Mouse (Mus musculus): Measurements from ENCODE around the gene Otud1. TPM values are rescaled to one million over a fixed set of nuclear protein-coding genes. Genes with fewer than 3 reads are reported as not detected.

Otud1 gene
- polyA plus RNA-seq, 1 experiment from 2014 or later: 1.7 TPM

- ATAC-seq (ENCODE audit: insufficient number of reproducible peaks, insufficient read depth, low FRiP score, low TSS enrichment): no peak
- WGBS: 43% methylated on average over 14 of the region's 14 CpGs
- H3K4me2 ChIP-seq (replicated peaks): no peak overlapping the region
These were observed 28.1 kb downstream of the Otud1 start for GRCm38 (mm10) chr2:19685489-19686147.

GRCm38 (mm10) chr2:19690094-19690493 is 32.5 kb downstream of the Otud1 start:
- Histone ChIP-seq H3K4me3 (no peak overlapping the region), H3K9ac (no peak overlapping the region), H3K27ac (no peak overlapping the region), H3K27me3 (no peaks in the 10 kb centered on the region), H3K36me3 (no peaks in the 10 kb centered on the region), H3K4me1 (peaks cover 8% of the 10 kb centered on the region; the same call in 1 of the 2 replicates), H3K9me3 (no peaks in the 10 kb centered on the region), H3K4me2 (replicated peaks) (no peak overlapping the region)
- 83% methylated on average over 14 of the region's 14 CpGs for WGBS
- no peak for ATAC-seq (ENCODE audit: insufficient number of reproducible peaks, insufficient read depth, low FRiP score, low TSS enrichment)

More at GRCm38 (mm10) chr2:19685489-19686147, 28.1 kb downstream of the Otud1 start:
- Histone ChIP-seq H3K9me3 (no peaks in the 10 kb centered on the region), H3K4me3 (no peak overlapping the region), H3K9ac (no peak overlapping the region), H3K4me1 (peaks cover 8% of the 10 kb centered on the region; the same call in 1 of the 2 replicates), H3K27me3 (no peaks in the 10 kb centered on the region), H3K36me3 (no peaks in the 10 kb centered on the region), H3K27ac (no peak overlapping the region)

DNA sequence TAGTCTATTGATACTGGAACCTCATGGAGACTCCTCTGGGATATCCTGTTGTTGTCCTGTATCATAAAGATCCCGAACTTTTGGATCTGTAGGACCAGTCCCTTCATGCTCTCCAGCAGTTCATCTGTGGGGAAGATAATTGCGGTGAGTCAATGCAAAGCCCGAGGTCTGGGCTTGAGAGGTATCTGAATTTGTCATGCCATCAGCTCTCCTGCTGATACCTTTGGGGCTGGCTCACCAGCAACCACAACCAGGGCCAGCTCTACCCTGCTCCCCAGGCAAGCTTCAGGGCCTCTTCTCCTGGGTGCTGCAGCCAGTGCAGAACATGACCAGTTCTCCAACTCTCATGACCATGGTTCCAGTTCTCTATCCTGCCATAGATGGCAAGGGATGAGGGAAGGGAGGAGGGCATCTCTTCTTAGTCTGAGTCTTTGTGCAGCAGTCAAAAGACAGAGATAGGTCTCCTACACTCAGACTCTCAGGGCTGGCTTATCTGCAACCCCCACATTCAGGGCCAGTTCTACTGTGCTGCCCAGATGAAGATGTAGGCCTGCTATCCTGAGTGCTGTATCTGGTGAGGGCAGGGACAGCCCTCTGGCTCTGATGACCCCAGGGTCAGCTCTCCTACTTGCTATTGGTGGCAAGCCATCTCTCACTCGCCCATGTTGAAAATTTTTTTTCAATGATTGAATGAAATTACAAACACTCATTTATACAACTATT is 42.2 kb downstream of the Otud1 start:
- Histone ChIP-seq H3K36me3 (no peaks in the 10 kb centered on the region), H3K9me3 (no peaks in the 10 kb centered on the region), H3K4me3 (no peak overlapping the region), H3K9ac (no peak overlapping the region), H3K4me2 (replicated peaks) (no peak overlapping the region), H3K27ac (no peak overlapping the region), H3K27me3 (no peaks in the 10 kb centered on the region), H3K4me1 (no peaks in the 10 kb centered on the region)
- WGBS: 82% methylated on average over 4 of the region's 4 CpGs
- no peak for ATAC-seq (ENCODE audit: insufficient number of reproducible peaks, insufficient read depth, low FRiP score, low TSS enrichment)

DNA sequence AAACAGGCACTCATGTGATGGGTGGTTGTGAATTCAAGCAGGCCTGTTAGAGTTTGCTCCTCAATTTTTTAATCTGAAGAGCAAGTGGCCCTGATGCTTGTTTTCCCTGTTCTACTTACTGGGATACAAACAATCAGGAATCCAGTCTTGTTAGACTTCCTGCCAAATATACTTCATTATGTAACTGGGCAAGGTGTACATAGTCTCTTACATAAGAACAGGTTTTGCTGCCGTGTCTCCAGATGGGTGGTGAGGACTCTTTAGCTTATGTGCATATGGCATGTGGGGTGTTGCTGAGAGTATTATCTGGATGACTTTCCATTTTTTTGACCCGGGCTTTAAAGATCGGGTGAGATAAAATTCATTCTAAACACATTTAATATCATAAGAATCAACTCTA is 43.8 kb downstream of the Otud1 start:
- Histone ChIP-seq H3K36me3 (no peaks in the 10 kb centered on the region), H3K9me3 (no peaks in the 10 kb centered on the region), H3K27me3 (no peaks in the 10 kb centered on the region), H3K4me3 (no peak overlapping the region), H3K4me2 (replicated peaks) (no peak overlapping the region), H3K27ac (no peak overlapping the region), H3K4me1 (no peaks in the 10 kb centered on the region), H3K9ac (no peak overlapping the region)
- 83% methylated on average over 3 of the region's 3 CpGs for WGBS
- no peak for ATAC-seq (ENCODE audit: insufficient number of reproducible peaks, insufficient read depth, low FRiP score, low TSS enrichment)

GRCm38 (mm10) chr2:19703020-19703613 is 45.6 kb downstream of the Otud1 start:
- H3K4me3 ChIP-seq: no peak overlapping the region
- H3K9me3 ChIP-seq: no peaks in the 10 kb centered on the region
- no peak overlapping the region for H3K27ac ChIP-seq
- H3K4me1 ChIP-seq: no peaks in the 10 kb centered on the region
- no peak overlapping the region for H3K4me2 ChIP-seq (replicated peaks)
- H3K27me3 ChIP-seq: no peaks in the 10 kb centered on the region
- ATAC-seq (ENCODE audit: insufficient number of reproducible peaks, insufficient read depth, low FRiP score, low TSS enrichment): no peak
- H3K36me3 ChIP-seq: no peaks in the 10 kb centered on the region
- no peak overlapping the region for H3K9ac ChIP-seq

- H3K4me2 ChIP-seq (replicated peaks): no peak overlapping the region
- no peaks in the 10 kb centered on the region for H3K4me1 ChIP-seq
- H3K36me3 ChIP-seq: no peaks in the 10 kb centered on the region
- WGBS: 53% methylated on average over 4 of the region's 4 CpGs
- no peak for ATAC-seq (ENCODE audit: insufficient number of reproducible peaks, insufficient read depth, low FRiP score, low TSS enrichment)
- H3K9me3 ChIP-seq: no peaks in the 10 kb centered on the region
- no peak overlapping the region for H3K27ac ChIP-seq
- H3K9ac ChIP-seq: no peak overlapping the region
- H3K4me3 ChIP-seq: no peak overlapping the region
- no peaks in the 10 kb centered on the region for H3K27me3 ChIP-seq
These were observed 46.1 kb downstream of the Otud1 start for GRCm38 (mm10) chr2:19703670-19704069.

DNA sequence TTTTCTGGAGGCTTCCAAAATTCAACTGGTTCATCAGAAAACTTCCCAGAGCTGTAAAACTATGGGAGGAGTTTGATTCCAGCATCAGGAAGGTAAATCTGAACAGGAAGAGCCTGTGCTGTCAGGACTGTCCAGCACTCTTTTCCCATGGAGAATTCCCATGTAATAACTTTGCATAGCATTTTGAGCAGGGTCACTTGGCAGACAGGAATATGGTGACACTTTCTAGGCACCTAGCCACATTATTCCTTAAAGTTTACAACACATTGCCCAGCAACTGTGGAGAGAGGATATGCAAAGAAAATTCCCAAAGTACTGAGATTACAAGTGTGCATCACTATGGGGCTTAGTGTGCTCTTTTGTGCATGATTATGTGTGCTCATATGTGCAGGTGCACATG is 46.7 kb downstream of the Otud1 start:
- Histone ChIP-seq H3K36me3 (no peaks in the 10 kb centered on the region), H3K9ac (no peak overlapping the region), H3K4me1 (no peaks in the 10 kb centered on the region), H3K4me2 (replicated peaks) (no peak overlapping the region), H3K27ac (no peak overlapping the region), H3K27me3 (no peaks in the 10 kb centered on the region), H3K4me3 (no peak overlapping the region), H3K9me3 (no peaks in the 10 kb centered on the region)
- no peak for ATAC-seq (ENCODE audit: insufficient number of reproducible peaks, insufficient read depth, low FRiP score, low TSS enrichment)

GRCm38 (mm10) chr2:19706886-19707285 is 49.3 kb downstream of the Otud1 start:
- no peak for ATAC-seq (ENCODE audit: insufficient number of reproducible peaks, insufficient read depth, low FRiP score, low TSS enrichment)
- WGBS: 81% methylated on average over 4 of the region's 4 CpGs
- H3K4me1 ChIP-seq: no peaks in the 10 kb centered on the region

More at GRCm38 (mm10) chr2:19706886-19707285, 49.3 kb downstream of the Otud1 start:
- no peaks in the 10 kb centered on the region for H3K27me3 ChIP-seq
- no peak overlapping the region for H3K9ac ChIP-seq
- no peak overlapping the region for H3K4me2 ChIP-seq (replicated peaks)
- H3K4me3 ChIP-seq: no peak overlapping the region
- no peaks in the 10 kb centered on the region for H3K9me3 ChIP-seq
- no peaks in the 10 kb centered on the region for H3K36me3 ChIP-seq
- H3K27ac ChIP-seq: no peak overlapping the region

Other genes starting within 250 kb of the Otud1 start
- gene Ptf1a, start 212.1 kb upstream of the Otud1 start, polyA plus RNA-seq (2016; fragmentation: Nextera tagmentation; extraction: Ambion mirVana): 0.15 and 0.28 TPM in 2 replicates
- gene 4921504E06Rik, start 103.8 kb upstream of the Otud1 start, polyA plus RNA-seq (2016; fragmentation: Nextera tagmentation; extraction: Ambion mirVana): not detected in 2 replicates

All from embryonic facial prominence, embryonic 12.5 days (tissue).